Mouse (Mus musculus) heart, adult 9 months (tissue): Measurements from ENCODE around the gene Qsox2.
A peak's percentile ranks its signal among the peaks of the same experiment; 100 is the strongest.

Experiments
- DNase-seq, 2 experiments: peaks; one replicate each; pipeline ENCODE4 v3.0.0; 2022; ENCODE audit warnings: low spot score in 2 of 2

Qsox2 gene

DNA sequence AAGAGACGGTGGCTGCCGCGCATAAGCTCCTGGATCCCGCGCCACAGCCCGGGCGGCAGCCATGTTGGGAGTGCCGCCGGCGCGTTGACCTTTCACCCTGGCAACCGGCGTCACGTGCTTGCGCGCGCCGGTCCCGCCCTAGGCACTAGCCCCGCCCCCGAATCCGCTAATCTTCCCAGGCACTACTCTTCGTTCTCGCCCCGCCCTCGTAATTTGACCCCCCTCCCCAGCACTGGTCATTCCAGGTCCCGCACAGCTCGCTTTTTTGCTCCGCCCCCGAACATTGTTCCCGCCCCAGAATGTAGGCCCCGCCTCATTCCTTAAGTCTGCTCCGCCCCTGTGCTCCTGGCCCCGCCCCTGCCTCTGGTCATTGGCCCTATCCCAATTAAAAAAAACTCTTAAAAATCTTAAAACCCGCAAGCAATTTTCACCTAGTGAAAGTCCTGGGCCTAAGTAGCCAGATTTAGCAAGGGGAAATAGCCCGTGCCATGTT is at the start of gene Qsox2:
Gene Qsox2 (minus strand): TSS at position 236 of the 493 bp plus-strand sequence.
- DNase-seq = peak; percentile 88 to 93

DNA sequence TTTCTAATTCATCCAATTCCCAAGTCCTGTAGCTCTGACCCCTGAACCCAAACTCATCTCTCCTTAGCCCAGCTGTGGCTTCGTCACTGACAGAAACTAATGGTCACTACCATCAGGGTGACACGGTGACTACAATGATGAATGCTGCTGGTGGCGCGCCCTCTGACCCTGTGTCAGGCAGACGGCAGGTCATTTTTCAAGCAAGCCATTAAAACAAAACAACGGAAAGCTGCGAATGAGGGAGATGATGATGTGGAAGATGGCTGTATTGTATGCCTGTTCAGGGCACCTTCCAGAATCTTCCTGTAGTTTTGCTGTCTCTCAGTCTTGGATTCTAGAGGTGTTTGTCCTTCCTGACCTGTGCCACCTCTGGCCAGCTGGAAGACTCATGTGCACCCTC is 49.1 kb upstream of the Qsox2 start:
- DNase-seq = no peak

DNA sequence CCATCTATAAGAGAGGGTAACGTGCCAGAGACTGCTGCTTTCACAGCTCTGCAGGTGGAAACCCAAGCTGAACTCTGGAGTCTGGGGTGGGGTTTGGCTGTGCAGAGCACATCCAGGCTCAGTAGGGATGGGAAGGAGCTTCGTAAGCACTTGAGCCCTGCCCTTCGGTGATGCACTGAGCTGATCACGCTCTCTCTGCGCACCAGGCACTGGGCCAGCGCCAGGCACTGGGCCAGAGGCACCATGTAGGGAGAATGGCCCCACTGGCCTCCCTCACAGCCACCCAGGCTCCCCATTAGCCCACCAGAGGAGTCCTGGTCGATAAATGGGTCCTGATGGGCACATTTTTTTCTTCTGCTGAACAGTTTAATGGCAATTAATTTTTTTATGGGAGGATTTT is 48.5 kb upstream of the Qsox2 start:
- DNase-seq = no peak

DNA sequence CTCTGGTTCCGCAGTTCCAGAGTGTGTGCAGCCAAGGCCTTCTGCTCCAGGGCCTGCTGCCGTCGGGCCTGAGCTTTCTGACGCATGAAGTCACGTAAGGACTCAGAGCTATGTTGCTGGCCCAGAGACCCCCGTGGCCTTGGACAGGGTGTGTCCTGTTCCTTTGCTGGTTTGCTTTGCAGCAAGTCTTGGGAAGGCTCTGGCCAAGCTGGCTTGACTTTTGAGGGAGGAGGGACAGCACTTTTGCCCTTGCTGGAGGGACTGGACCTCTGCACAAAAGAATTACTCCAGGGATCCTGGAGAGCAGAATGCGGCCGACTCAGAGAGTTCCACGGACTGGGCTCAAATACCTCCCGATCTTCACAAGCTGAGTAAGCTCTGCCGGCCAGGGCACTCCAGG is 43.3 kb upstream of the Qsox2 start:
- DNase-seq = no peak

DNA sequence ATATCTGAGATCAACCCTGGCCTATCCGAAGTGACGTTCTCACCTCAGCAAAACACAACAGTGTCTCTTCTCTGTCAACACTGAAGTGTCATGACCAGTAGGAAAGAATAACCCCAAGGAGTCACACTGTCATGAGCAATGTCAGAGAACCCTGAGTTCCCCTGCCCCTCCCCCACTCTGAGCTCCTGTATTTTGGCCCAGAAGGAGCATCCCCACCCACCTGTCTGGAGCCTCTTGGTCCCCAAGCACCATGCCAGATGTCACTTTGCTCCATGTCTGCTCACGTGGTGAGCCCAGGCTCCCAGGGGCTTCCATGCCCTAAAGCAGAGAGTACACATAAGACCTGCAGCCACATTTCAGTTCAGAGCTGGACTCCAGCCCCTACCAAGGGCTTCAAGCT is 42.4 kb upstream of the Qsox2 start:
- no peak for DNase-seq

DNA sequence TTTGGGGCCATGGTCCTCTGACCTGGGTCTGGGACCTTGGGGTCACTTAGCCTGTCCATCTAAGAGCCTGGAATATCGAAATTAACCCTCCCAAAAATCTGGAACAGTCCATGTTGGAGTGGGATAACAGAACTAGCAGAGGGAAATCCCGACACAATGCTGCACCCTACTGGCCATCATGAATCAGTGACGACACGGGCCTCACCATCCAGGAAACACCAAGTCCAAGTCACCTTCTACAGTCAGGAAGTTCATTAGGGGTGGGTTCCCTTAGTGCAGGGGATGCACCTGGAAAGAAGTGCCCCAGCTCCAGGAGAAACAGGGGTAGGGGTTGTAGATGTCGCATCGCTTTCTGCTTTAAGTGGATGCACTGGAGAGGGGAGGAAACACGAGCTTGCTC is 36.3 kb upstream of the Qsox2 start:
- peak; percentile 20 to 53 for DNase-seq

DNA sequence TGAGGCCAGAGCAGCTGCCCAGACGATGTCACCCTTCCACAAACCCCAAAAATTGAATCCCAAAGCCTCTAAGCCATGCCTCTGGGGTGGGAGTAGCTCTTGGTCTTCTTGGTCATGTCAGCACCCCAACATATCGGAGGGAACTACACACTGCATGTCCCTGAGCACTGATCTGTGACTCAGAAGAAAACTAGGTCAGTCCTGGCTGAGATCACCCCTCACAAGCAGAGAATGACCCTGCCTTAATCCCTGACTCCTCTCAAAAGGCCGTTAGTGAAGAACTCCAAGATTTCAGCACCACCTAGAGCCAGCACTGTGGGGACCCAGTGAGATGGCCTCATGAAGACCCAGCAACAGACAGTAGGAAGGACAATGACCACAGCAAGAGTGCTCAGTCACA is 30.9 kb upstream of the Qsox2 start:
- DNase-seq = no peak

DNA sequence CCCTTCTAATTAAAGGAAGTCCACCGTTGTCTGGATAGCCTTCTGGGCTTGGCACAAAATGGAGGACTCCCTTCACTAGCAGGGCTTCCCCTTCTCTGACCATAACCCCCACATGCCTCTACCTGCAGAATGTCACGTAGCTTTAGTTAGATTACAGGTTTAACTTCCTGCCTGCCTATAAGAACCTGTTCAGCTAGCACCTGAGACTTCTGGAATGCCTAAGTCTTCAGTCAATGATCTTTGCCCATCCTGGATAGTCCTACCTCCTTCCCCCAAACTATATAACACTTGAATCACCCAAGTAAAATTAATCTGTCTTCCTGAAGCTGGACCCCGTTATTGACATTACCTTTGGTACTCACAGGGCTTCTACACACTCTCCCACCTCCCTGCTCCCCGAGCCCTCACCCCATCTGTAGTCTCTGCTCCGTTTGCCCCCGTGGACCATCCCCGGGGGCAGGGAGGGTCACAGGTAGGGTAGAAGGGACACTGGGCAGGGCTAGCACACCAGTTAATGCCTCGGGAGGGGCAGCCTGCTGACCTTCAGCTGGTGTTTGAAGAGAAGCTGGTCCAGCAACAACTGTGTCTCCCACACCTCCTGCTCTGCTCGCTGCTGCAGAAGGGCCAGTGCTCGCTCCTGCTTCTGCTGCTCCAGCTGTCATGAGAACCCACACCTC is 28.9 kb upstream of the Qsox2 start:
- no peak for DNase-seq

DNA sequence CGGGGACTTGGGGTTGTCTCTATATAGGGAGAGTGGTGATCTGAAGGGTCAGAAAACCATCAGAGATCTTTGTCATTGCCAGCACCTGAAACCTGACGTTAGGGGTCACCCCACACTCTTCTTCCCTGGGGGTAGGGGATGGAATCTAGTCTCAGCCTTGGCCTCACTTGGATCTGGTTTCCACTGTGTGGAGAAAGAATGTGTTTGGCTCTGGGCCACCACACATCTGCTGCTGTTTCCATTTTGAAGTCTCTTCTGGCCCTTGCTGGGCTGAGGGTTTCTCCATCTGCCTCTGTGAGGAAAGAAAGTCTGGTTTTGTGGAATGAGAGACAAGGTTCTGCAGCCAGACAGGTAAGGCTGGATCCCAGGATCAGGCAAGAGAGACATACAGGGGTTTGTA is 27.8 kb upstream of the Qsox2 start:
- no peak for DNase-seq

DNA sequence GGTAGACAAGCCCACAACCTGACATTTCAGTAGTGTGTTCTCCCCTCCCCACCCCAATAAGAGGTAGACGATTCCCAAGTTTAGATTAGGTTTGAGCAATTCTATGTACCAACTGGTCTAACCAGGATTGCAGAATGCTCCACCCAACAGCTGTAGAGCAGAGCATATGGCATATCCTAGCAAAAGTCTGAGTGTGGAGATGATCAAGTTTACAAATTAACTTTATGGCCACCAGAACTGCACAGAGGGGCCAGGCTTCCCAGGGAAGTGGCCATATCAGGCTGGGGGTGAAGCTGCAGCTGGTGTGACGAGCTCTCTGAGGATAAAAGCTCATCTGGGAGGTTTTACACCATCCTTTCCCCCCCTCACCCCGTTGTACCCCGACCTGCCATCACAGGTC is 27.3 kb upstream of the Qsox2 start:
- DNase-seq = no peak

DNA sequence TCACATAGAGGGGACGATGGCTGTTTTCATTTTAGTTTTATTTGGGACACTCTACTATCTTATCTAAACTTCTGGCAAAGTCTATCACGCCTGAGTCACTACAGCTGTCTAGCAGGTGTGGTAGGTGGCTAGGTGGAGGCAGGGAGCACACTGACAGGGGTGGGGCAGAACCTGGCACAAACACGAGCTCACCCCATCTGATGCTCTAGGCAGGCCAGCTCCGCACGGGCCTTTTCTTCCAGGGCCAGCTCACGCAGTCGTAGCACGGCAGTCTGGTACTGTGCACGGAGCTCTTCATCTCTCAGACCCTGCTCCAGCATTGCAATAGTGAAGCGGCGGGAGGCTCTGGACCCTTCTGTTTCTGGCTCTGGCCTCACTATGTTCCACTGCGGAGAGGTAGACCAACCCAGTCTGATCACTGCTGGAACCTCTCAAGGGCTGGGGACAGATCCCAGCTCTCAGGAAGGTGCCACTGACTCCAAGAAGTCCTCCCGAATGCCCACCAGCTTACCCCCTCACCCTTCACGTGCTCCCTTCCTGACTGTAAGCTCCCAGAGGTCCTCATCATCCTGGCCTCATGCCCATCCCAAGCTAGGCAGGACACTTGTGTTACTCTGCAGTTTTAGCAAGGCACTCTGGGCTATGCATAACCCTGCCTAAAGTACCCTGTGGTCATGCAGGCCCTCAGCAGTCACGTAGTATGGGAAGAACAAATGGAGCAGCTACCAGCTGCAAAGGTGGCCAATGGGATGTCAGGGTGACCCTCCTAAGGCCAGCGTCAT is 20.2 kb upstream of the Qsox2 start:
- no peak for DNase-seq

DNA sequence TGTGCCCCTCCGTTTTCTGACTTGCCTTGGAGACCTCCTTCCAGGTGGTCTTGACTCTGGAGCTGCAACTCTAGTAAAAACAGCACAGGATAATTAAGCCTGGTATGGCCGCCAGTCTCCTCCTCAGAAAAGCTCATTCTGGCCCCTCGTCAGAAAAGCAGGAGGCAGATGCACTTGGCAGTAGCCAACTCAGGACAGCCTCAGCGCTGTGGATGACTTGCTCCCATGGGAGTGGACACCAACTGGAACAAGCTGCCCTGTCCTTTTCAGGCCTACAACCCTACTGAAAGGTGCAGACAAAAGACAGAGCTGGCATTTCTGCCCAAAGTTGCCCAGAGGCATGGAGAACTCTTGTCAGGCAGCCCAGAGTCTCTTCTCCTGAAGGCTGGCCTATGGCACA is 17.5 kb upstream of the Qsox2 start:
- no peak for DNase-seq

DNA sequence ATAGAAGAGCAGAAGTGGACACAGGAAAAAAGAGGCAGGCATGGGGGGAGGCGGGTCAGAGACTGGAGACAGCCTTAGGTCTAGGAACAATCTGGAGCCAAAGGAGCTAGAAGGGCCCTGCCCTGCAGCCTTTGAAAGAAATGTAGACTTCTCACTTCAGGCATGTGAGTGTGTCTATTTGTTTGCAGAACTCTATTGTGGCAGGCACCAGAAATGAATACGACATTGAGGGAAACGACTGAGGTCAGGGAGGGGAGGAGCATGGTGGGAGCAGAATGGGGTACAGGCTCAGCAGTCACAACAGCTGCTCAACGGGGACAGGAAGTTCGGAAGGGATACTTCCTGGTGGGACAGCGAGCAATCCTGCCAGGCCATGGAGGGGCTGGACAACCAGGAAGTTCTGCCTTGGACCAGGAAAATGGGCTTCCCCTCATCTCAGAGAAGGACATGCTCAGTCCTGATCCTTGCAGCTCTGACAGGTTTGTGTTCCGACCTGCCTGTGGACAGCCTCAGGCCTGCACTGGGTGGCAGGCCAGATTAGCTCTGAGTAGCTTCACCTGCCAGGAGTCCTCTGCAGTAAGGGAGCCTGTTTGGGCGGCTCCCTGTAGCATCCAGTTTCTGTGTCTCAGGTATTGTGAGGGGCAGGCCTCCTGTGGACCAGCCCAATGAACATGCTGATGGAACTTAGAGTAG is 15.3 kb upstream of the Qsox2 start:
- no peak for DNase-seq

DNA sequence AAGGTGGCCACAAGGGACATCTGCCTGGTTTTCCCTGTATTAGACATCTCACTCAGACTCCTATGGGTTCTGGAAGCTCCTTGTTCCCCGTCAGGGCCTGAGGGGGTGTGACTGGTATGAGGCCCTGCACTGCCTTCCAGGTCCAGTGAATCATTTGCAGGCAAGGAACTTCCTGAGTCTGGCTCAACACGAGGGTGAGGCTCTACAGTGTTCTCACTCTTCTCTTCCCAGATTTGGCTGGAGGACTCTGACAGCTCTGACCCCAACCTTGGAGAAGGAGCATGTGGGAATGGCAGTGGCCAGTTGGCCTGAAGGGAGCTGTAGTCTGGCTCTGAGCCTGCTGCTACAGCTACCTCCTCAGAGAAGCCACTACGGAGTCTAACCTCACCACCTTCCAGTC is 10.2 kb upstream of the Qsox2 start:
- DNase-seq = peak in 1 of 2 experiments; percentile 28

DNA sequence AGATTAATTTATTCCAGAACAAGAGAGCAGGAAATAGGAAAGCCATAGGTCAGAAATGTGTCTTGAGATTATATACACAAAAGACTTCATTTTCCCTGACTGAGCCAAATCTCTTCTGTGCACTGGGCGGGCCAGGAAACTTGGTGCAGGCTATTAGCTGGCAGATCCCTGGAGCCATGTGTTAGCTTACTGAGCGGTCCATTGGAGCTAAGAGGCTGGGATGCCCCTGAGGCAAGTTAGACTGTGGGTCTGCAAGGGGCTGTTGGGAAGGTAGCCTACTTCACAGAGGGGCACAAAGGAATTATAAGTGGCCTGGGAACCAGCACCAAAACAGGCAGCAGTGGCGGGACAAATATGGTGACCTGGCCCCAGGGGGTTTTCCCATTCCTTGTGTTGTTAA is 3.5 kb upstream of the Qsox2 start:
- no peak for DNase-seq

DNA sequence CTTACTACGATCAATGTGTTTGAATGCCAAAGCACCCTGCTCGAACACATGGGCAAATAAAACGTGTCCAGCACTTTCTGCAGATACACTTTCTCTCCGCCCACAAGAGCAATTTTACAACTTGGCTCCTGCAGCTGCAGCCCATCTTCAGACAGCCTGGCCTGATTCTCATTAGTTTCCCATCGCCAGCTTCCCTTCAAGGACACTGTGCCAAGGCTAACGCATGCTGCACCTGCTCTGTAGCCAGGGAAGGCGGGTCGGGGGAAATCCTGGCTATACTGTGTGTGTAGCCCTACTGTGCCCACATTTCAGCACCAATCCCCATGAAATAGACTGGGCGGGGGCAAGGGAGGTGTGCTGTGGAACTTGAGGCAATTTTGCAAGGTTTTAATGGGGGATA is 3.0 kb upstream of the Qsox2 start:
- DNase-seq = no peak

DNA sequence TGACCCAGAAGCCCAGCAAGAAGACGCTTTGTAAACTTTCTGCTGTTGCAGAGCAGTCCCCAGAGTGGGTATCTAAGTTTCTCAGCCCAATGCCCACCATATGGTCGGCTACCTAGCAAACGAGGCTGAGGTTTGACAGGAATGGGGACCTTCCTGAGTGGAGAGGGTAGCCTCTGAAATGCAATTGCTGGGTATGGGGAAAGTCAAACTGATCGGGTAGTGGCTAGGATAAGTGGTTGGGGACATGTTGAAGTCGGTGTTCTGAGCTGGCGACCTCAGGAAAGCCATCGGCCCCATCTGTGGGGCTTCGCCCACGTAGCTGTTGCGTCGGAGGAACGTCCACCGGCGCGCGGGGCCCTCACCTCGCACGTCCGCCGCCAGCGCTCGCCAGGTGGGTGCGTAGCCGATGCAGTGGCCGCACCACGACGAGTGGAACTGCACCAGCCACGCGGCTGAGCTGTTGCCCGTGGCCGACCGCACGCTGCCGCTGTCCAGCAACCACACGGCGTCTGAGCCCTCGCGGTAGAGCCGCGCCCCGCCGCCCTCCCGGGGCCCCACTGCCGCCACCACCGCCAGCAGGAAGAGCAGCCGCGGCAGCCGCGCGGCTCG is 540 bp downstream of the Qsox2 start:
- no peak for DNase-seq

DNA sequence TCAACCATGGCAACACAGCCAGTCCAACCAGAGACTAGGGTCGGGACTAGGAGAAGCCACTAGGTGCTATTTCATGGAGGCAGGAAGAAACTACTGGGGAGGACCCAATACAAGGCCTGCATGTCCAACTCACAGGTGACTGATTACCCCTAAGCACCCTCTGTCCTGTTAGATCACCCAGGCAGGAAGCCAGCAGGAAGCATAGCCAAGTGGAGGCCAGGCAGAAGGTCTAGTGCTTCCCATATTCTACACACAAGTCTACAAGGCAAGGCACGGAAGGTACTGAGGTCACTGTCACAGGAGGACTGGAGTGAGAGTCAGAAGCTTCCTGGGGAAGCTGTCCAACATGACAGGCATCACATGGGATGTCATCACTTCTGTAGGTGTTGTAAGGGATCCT is 2.6 kb downstream of the Qsox2 start:
- DNase-seq = peak; percentile 43 to 57

DNA sequence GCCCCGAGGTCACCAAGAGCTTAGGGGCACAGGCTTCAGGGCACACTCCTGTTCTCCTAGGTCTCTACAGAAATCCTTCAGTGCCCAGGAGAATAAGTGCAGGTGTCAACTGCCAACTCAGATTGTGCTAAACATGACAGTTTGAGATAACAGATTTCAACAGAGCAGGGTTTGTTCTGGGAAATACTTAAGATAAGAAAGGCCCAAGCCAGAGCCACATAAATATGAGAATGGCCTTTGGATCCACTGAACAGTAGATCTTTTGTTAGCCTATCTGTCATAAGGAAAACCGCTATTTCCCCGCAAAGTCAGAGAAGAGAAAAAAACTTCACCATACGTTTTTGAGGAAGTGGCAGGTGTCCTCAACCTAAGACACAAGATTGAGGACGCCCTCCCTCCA is 3.1 kb downstream of the Qsox2 start:
- DNase-seq = no peak

DNA sequence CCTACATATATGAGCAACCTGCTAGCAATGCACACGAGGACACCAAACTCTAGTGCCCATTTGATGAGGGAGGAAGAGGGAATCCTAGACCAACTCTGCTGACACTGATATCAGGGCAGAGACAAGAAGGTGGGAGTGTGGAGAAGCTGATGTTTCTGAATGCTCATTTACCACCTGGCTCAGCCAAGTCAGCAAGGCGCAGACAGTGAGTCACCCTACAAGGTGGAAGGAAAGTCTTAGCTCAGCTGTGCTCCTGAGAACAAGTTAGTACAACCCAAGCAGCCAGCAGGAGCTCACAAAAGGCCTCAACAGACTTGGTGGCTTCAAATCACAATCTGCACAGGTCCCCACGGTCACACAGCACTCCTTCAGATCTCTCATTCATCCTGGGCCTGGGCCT is 6.0 kb downstream of the Qsox2 start:
- DNase-seq = no peak

DNA sequence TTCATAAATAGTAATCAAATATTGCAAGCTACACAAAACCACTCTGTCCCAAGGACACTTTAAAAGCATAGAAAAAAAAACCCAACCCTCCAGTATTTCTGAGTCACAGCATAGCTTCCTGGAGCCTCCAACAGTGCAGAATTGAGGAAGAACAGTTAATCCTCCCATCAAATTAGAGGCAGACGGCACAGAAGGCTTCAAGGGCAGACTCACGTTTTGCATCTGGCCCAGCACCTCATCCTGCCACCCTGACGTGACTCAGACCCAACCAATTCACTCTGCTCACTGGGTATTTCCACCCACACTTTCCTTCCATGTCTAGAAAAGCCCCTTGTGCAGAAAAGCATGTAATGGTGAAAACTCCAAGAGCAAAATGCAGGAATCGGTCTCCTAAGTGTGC is 7.1 kb downstream of the Qsox2 start:
- no peak for DNase-seq

DNA sequence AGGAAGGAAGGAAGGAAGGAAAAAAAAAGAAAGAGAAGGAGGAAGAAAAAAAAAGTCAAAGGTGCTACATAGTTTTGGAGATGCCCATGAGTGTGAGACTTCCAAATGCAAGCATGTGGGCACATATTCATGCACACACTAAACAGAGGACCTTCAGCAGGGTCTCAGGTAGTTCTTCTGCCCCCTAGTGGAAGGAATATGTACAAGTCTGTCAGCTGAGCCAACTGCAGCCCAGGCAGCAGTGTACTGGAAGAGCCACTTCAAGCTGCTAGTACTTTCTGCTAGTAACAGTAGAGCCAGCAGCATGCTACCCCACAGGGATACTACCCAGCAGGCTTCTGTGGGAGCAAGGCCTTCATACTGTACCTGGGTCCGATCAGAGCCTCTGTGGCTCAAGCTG is 9.5 kb downstream of the Qsox2 start:
- peak; percentile 27 to 40 for DNase-seq
